Mouse (Mus musculus) kidney, postnatal 0 days (tissue): ENCODE data around the gene Lrrc25. TPM values are rescaled to one million over a fixed set of nuclear protein-coding genes. Genes with fewer than 3 reads are reported as not detected.

Experiments used
- ATAC-seq: fragments of 200-750 bp; cut with Nextera tagmentation; replicated peaks from 2 replicates; pipeline ENCODE4 v1.8.0; 2017; ENCODE audit warnings: low read depth, moderate number of reproducible peaks, moderate TSS enrichment, moderate library complexity; ENCODE audit not compliant: low FRiP score
- DNase-seq: peaks from one replicate; pipeline ENCODE4 v3.0.0-alpha.2; 2016; ENCODE audit warnings: low spot score
- H3K27ac ChIP-seq: fragments of 300-500 bp; sonication (generic); 2 replicates; pipeline ENCODE4 v1.5.1; 2014; ENCODE audit warnings: mild to moderate bottlenecking
- H3K27me3 ChIP-seq: fragments of 300-500 bp; sonication (generic); 2 replicates; pipeline ENCODE4 v1.6.1; 2014; ENCODE audit warnings: low read length, mixed read lengths; ENCODE audit not compliant: insufficient read depth
- H3K36me3 ChIP-seq: fragments of 300-500 bp; sonication (generic); 2 replicates; pipeline ENCODE4 v1.6.1; 2014; ENCODE audit warnings: low read length, mixed read lengths; ENCODE audit not compliant: insufficient read depth
- H3K4me1 ChIP-seq: fragments of 300-500 bp; sonication (generic); replicated peaks from 2 replicates; pipeline ENCODE4 v1.6.1; 2014; ENCODE audit warnings: antibody characterized with exemption, low read length, mixed read lengths; ENCODE audit not compliant: insufficient read depth
- H3K4me2 ChIP-seq: fragments of 300-500 bp; sonication (generic); 2 replicates; pipeline ENCODE4 v1.6.1; 2014; ENCODE audit warnings: mild to moderate bottlenecking, low read length, moderate library complexity, mixed read lengths
- H3K4me3 ChIP-seq: fragments of 300-500 bp; sonication (generic); replicated peaks from 2 replicates; pipeline ENCODE4 v1.5.1; 2014; ENCODE audit warnings: low read depth, low read length
- H3K9ac ChIP-seq: fragments of 300-500 bp; sonication (generic); 2 replicates; pipeline ENCODE4 v1.6.1; 2014; ENCODE audit warnings: low read depth, low read length
- H3K9me3 ChIP-seq: fragments of 300-500 bp; sonication (generic); replicated peaks from 2 replicates; pipeline ENCODE4 v1.6.1; 2016; ENCODE audit warnings: low read length, inconsistent platforms, mixed read lengths
- CTCF ChIP-seq: IDR thresholded peaks from 2 replicates; pipeline ENCODE4 v1.5.1; 2016; ENCODE audit warnings: antibody characterized with exemption, low read depth, mild to moderate bottlenecking, moderate library complexity
- WGBS: fragments of 180-500 bp; shearing (Covaris S2); extraction: QIAGEN DNeasy Blood & Tissue Kit; methylation state at CpG from one replicate; pipeline ENCODE4 v1.1.7; 2014; 5-methylcytosine and 5-hydroxymethylcytosine counted together
- polyA plus RNA-seq: library from polyadenylated mRNA; unstranded; fragments of >200 nt; fragmentation: Nextera tagmentation; extraction: Ambion mirVana; gene quantifications from 2 replicates; pipeline ENCODE4 v1.2.1, GENCODE M21; 2015

Gene Lrrc25
- polyA plus RNA-seq, 1 experiment from 2014 or later = 1.9 TPM

GRCm38 (mm10) chr8:70653226-70653625 is 37.3 kb downstream of the Lrrc25 start:
- Histone ChIP-seq H3K4me1 (peaks cover 22% of the 10 kb centered on the region), H3K27me3 (no peaks in the 10 kb centered on the region), H3K36me3 (peaks cover 46% of the 10 kb centered on the region), H3K9ac (no peak overlapping the region), H3K27ac (no peak overlapping the region), H3K4me3 (no peak overlapping the region), H3K4me2 (no peak overlapping the region), H3K9me3 (no peaks in the 10 kb centered on the region)
- 55% methylated on average over 2 of the region's 2 CpGs for WGBS
- DNase-seq (peak; percentile 60), ATAC-seq (no peak; the same call in 1 of the 2 replicates)
- TF ChIP-seq CTCF = peak; percentile 88

GRCm38 (mm10) chr8:70654121-70654520 is 38.2 kb downstream of the Lrrc25 start:
- no peak for TF ChIP-seq CTCF
- H3K27ac ChIP-seq = no peak overlapping the region
- DNase-seq = no peak
- no peak overlapping the region for H3K9ac ChIP-seq
- 61% methylated on average over 1 of the region's 1 CpGs for WGBS
- ATAC-seq = no peak
- peaks cover 43% of the 10 kb centered on the region for H3K36me3 ChIP-seq
- peaks cover 21% of the 10 kb centered on the region for H3K4me1 ChIP-seq
- no peak overlapping the region for H3K4me3 ChIP-seq
- H3K9me3 ChIP-seq = no peaks in the 10 kb centered on the region
- H3K27me3 ChIP-seq = no peaks in the 10 kb centered on the region
- no peak overlapping the region for H3K4me2 ChIP-seq

GRCm38 (mm10) chr8:70655469-70655868 is 39.5 kb downstream of the Lrrc25 start:
- DNase-seq (no peak), ATAC-seq (no peak)
- no peak overlapping the region for H3K9ac ChIP-seq
- WGBS = 53% methylated on average over 2 of the region's 2 CpGs
- H3K27ac ChIP-seq = no peak overlapping the region
- H3K4me2 ChIP-seq = no peak overlapping the region
- no peak overlapping the region for H3K4me3 ChIP-seq
- no peaks in the 10 kb centered on the region for H3K27me3 ChIP-seq
- peaks cover 17% of the 10 kb centered on the region for H3K4me1 ChIP-seq
- no peaks in the 10 kb centered on the region for H3K9me3 ChIP-seq
- TF ChIP-seq CTCF = no peak
- peaks cover 41% of the 10 kb centered on the region for H3K36me3 ChIP-seq

GRCm38 (mm10) chr8:70656193-70656790 is 40.3 kb downstream of the Lrrc25 start:
- ATAC-seq (no peak), DNase-seq (no peak)
- Histone ChIP-seq H3K4me1 (peaks cover 17% of the 10 kb centered on the region), H3K27me3 (no peaks in the 10 kb centered on the region), H3K9me3 (no peaks in the 10 kb centered on the region), H3K9ac (no peak overlapping the region), H3K4me3 (no peak overlapping the region), H3K4me2 (no peak overlapping the region), H3K36me3 (peaks cover 33% of the 10 kb centered on the region), H3K27ac (no peak overlapping the region)
- 59% methylated on average over 13 of the region's 13 CpGs for WGBS
- TF ChIP-seq CTCF = no peak

GRCm38 (mm10) chr8:70657214-70657613 is 41.3 kb downstream of the Lrrc25 start:
- TF ChIP-seq CTCF = no peak
- 90% methylated on average over 3 of the region's 3 CpGs for WGBS

GRCm38 (mm10) chr8:70657739-70658138 is 41.8 kb downstream of the Lrrc25 start:
- Histone ChIP-seq H3K4me1 (peaks cover 17% of the 10 kb centered on the region), H3K36me3 (peaks cover 22% of the 10 kb centered on the region), H3K27me3 (no peaks in the 10 kb centered on the region), H3K27ac (no peak overlapping the region), H3K9ac (peak overlapping the region; percentile 80; the same call in 1 of the 2 replicates), H3K4me2 (peak overlapping the region; percentile 72), H3K9me3 (no peaks in the 10 kb centered on the region), H3K4me3 (no peak overlapping the region)
- ATAC-seq (no peak), DNase-seq (no peak)
- 91% methylated on average over 2 of the region's 2 CpGs for WGBS
- TF ChIP-seq CTCF = no peak

More at GRCm38 (mm10) chr8:70657214-70657613, 41.3 kb downstream of the Lrrc25 start:
- no peak overlapping the region for H3K27ac ChIP-seq
- peaks cover 26% of the 10 kb centered on the region for H3K36me3 ChIP-seq
- DNase-seq (no peak), ATAC-seq (no peak)
- H3K4me2 ChIP-seq = peak overlapping the region; percentile 72; the same call in 1 of the 2 replicates
- H3K9me3 ChIP-seq = no peaks in the 10 kb centered on the region
- no peak overlapping the region for H3K9ac ChIP-seq
- H3K27me3 ChIP-seq = no peaks in the 10 kb centered on the region
- H3K4me1 ChIP-seq = peaks cover 17% of the 10 kb centered on the region
- no peak overlapping the region for H3K4me3 ChIP-seq
